Mouse (Mus musculus) hindbrain, postnatal 0 days (tissue): ENCODE results near the gene Cog6. TPM values are rescaled to one million over a fixed set of nuclear protein-coding genes. Genes with fewer than 3 reads are reported as not detected.

ENCODE experiments used
- ATAC-seq: fragments of 200-750 bp; cut with Nextera tagmentation; 2 replicates; pipeline ENCODE4 v1.8.0; 2017; ENCODE audit warnings: mild to moderate bottlenecking, moderate TSS enrichment, moderate library complexity
- DNase-seq: peaks from one replicate; pipeline ENCODE4 v3.0.0-alpha.2; 2015; ENCODE audit warnings: low spot score
- H3K27ac ChIP-seq: fragments of 300-500 bp; sonication (generic); 2 replicates; pipeline ENCODE4 v1.5.1; 2014; ENCODE audit warnings: mild to moderate bottlenecking
- H3K27me3 ChIP-seq: fragments of 300-500 bp; sonication (generic); 2 replicates; pipeline ENCODE4 v1.6.1; 2014; ENCODE audit warnings: low read length, mixed read lengths; ENCODE audit not compliant: insufficient read depth
- H3K36me3 ChIP-seq: fragments of 300-500 bp; sonication (generic); 2 replicates; pipeline ENCODE4 v1.6.1; 2014; ENCODE audit warnings: low read length, mixed read lengths; ENCODE audit not compliant: insufficient read depth
- H3K4me1 ChIP-seq: fragments of 300-500 bp; sonication (generic); 2 replicates; pipeline ENCODE4 v1.6.1; 2014; ENCODE audit warnings: antibody characterized with exemption, low read length, mixed read lengths; ENCODE audit not compliant: insufficient read depth
- H3K4me2 ChIP-seq: fragments of 300-500 bp; sonication (generic); 2 replicates; pipeline ENCODE4 v1.6.1; 2014; ENCODE audit warnings: low read depth, mild to moderate bottlenecking, low read length, moderate library complexity, mixed read lengths
- H3K4me3 ChIP-seq: fragments of 300-500 bp; sonication (generic); 2 replicates; pipeline ENCODE4 v1.5.1; 2014; ENCODE audit warnings: low read length
- H3K9ac ChIP-seq: fragments of 300-500 bp; sonication (generic); replicated peaks from 2 replicates; pipeline ENCODE4 v1.6.1; 2014; ENCODE audit warnings: mild to moderate bottlenecking, low read length, moderate library complexity, mixed read lengths
- H3K9me3 ChIP-seq: fragments of 300-500 bp; sonication (generic); 2 replicates; pipeline ENCODE4 v1.6.1; 2016; ENCODE audit warnings: low read length, mixed read lengths
- CTCF ChIP-seq: IDR thresholded peaks from 2 replicates; pipeline ENCODE4 v1.5.1; 2016; ENCODE audit warnings: antibody characterized with exemption, control low read depth, low read depth
- WGBS: fragments of 180-500 bp; shearing (Covaris S2); extraction: QIAGEN DNeasy Blood & Tissue Kit; methylation state at CpG from one replicate; pipeline ENCODE4 v1.1.7; 2014; 5-methylcytosine and 5-hydroxymethylcytosine counted together
- polyA plus RNA-seq: library from polyadenylated mRNA; unstranded; fragments of >200 nt; fragmentation: Nextera tagmentation; extraction: Ambion mirVana; gene quantifications from 2 replicates; pipeline ENCODE4 v1.2.1, GENCODE M21; 2015
- total RNA-seq: library from RNA; depleted of rRNA; stranded (reverse); fragments of >200 nt; gene quantifications from 2 replicates; pipeline ENCODE4 v1.2.3, GENCODE M21; 2014

Gene Cog6
- total and polyA plus RNA-seq, 2 experiments from 2014 or later, result 24.8 to 28.0 TPM

DNA sequence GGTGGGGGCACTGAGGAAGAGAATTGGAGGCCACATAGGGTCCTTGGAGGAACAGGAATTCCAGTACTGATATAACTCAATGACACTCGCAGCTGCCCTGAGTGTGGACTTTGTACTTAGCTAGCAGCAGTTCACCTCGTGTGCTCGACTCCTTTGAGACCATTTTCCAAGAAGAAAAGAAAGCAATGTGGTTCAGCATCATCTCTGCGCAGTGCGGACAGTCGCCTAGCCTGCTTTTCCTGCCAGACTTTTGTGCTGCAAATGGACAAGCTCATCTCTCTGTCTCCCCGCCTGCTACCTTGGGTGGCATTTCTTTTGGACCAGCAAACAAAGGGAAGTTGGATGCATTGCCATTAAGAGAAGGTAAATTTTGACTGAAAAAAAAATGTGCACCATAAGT is 52.8 kb downstream of the Cog6 start:
- DNase-seq (no peak), ATAC-seq (no peak)
- WGBS, result 67% methylated on average over 7 of the region's 7 CpGs
- Histone ChIP-seq H3K9ac (no peak overlapping the region), H3K27me3 (no peaks in the 10 kb centered on the region), H3K4me2 (no peak overlapping the region), H3K36me3 (no peaks in the 10 kb centered on the region), H3K4me1 (no peaks in the 10 kb centered on the region), H3K27ac (no peak overlapping the region), H3K4me3 (no peak overlapping the region), H3K9me3 (no peaks in the 10 kb centered on the region)
- no peak for TF ChIP-seq CTCF

GRCm38 (mm10) chr3:52963441-52963840 is 53.6 kb downstream of the Cog6 start:
- H3K36me3 ChIP-seq, result no peaks in the 10 kb centered on the region
- no peak for DNase-seq
- H3K9me3 ChIP-seq, result no peaks in the 10 kb centered on the region
- no peaks in the 10 kb centered on the region for H3K27me3 ChIP-seq
- H3K4me2 ChIP-seq, result no peak overlapping the region
- H3K4me3 ChIP-seq, result no peak overlapping the region
- no peak for TF ChIP-seq CTCF
- no peak overlapping the region for H3K9ac ChIP-seq
- WGBS, result 43% methylated on average over 8 of the region's 8 CpGs
- no peak for ATAC-seq
- no peak overlapping the region for H3K27ac ChIP-seq
- H3K4me1 ChIP-seq, result no peaks in the 10 kb centered on the region

DNA sequence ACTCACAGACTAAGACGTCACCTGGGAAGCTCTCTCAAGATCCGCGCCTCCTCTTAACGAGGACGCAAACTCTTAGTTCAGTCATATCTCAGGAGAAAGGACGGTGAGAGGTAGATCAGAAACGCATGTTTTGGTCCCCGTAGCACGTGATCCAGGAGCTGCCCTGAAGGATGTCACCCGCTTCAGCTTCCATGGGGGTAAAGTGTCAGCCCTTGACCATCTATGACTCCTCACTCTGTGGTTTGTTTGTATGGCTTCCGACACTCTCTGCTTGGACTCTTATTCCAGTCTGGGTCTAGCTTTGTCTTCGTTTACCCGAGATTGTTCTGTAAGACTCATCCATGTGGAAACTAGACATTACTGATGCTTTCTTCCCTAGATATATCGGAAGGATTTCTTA is 54.6 kb downstream of the Cog6 start:
- H3K9ac ChIP-seq, result no peak overlapping the region
- H3K27me3 ChIP-seq, result no peaks in the 10 kb centered on the region
- no peak overlapping the region for H3K27ac ChIP-seq
- H3K4me3 ChIP-seq, result no peak overlapping the region
- H3K36me3 ChIP-seq, result no peaks in the 10 kb centered on the region
- no peaks in the 10 kb centered on the region for H3K4me1 ChIP-seq
- DNase-seq (no peak), ATAC-seq (no peak)
- no peak for TF ChIP-seq CTCF
- WGBS, result 96% methylated on average over 14 of the region's 14 CpGs
- H3K9me3 ChIP-seq, result no peaks in the 10 kb centered on the region
- H3K4me2 ChIP-seq, result no peak overlapping the region

DNA sequence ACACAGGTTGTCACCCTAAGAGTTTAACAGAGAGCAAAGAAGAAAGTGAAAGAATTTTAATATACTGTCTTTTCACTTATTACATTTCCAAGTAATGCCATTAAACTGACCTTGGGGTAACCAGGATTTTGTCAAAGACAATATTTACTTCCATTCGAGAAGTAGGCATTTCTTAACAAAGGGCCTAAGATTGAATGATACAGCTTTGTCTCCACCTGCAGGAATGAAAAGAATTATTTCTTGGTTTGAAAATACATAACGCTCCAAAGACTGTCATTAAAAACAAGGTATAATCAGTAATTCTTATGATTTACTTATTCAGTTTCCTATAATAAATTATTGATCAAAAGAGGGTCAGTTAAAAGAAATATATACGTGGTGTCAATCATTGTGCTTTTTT is 55.4 kb downstream of the Cog6 start:
- WGBS, result 71% methylated on average over 3 of the region's 3 CpGs
- H3K27ac ChIP-seq, result no peak overlapping the region
- DNase-seq, result peak; percentile 57
- H3K27me3 ChIP-seq, result no peaks in the 10 kb centered on the region
- TF ChIP-seq CTCF, result peak; percentile 40
- no peak overlapping the region for H3K4me2 ChIP-seq
- H3K36me3 ChIP-seq, result no peaks in the 10 kb centered on the region
- H3K4me1 ChIP-seq, result no peaks in the 10 kb centered on the region
- no peak overlapping the region for H3K4me3 ChIP-seq
- no peak overlapping the region for H3K9ac ChIP-seq
- H3K9me3 ChIP-seq, result no peaks in the 10 kb centered on the region
- no peak for ATAC-seq

- Histone ChIP-seq H3K4me3 (no peak overlapping the region), H3K9ac (no peak overlapping the region)
- WGBS, result 96% methylated on average over 13 of the region's 13 CpGs
Observed at GRCm38 (mm10) chr3:52960951-52961350, 56.1 kb downstream of the Cog6 start.

DNA sequence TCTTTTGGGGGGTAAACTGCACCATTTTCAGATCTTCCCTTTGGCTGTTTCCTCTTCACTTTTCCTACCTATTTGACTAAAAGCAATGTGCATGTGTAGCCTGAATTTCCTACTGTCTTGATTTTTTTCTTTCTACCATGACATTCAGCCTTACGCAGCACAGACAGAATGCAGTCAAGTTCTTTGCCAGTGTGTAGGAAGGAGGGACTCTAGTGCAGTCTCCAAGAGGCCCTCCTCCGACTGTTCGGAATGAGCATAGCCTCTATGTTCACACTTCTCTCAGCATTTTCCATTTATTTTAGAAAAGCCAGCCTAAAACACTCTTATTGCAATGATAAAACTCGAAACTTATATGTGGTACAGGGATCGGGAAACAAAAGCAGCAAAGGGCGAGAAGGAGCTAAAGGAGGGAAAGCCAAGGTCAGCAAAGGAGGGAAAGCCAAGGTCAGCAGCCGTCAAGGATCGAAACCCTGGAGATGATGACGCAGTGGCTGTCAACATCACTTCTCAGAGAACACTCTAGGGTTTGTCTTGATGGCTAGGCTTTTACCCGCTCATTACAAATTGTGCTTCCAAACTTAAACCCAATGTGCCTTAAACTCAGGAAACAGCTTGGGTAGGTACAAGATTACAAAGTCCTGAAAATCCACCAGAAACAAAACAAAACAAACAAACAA is 58.5 kb downstream of the Cog6 start:
- no peak overlapping the region for H3K4me3 ChIP-seq
- 89% methylated on average over 10 of the region's 10 CpGs for WGBS
- no peak for TF ChIP-seq CTCF
- ATAC-seq (no peak), DNase-seq (no peak)
- H3K27me3 ChIP-seq, result no peaks in the 10 kb centered on the region
- H3K36me3 ChIP-seq, result no peaks in the 10 kb centered on the region
- no peaks in the 10 kb centered on the region for H3K4me1 ChIP-seq
- no peak overlapping the region for H3K4me2 ChIP-seq
- H3K9me3 ChIP-seq, result no peaks in the 10 kb centered on the region
- H3K27ac ChIP-seq, result no peak overlapping the region
- no peak overlapping the region for H3K9ac ChIP-seq

More at GRCm38 (mm10) chr3:52960951-52961350, 56.1 kb downstream of the Cog6 start:
- Histone ChIP-seq H3K27ac (no peak overlapping the region), H3K9me3 (no peaks in the 10 kb centered on the region), H3K36me3 (no peaks in the 10 kb centered on the region), H3K4me1 (no peaks in the 10 kb centered on the region), H3K27me3 (no peaks in the 10 kb centered on the region), H3K4me2 (no peak overlapping the region)
- TF ChIP-seq CTCF, result no peak
- ATAC-seq (no peak), DNase-seq (no peak)

- WGBS, result 63% methylated on average over 7 of the region's 7 CpGs
Observed at GRCm38 (mm10) chr3:52957861-52958260, 59.2 kb downstream of the Cog6 start.

More at GRCm38 (mm10) chr3:52957861-52958260, 59.2 kb downstream of the Cog6 start:
- no peak for ATAC-seq
- no peaks in the 10 kb centered on the region for H3K27me3 ChIP-seq
- no peak overlapping the region for H3K27ac ChIP-seq
- TF ChIP-seq CTCF, result no peak
- no peak overlapping the region for H3K4me3 ChIP-seq
- H3K36me3 ChIP-seq, result no peaks in the 10 kb centered on the region
- H3K4me2 ChIP-seq, result no peak overlapping the region
- no peak overlapping the region for H3K9ac ChIP-seq
- no peaks in the 10 kb centered on the region for H3K9me3 ChIP-seq
- DNase-seq, result peak; percentile 20
- no peaks in the 10 kb centered on the region for H3K4me1 ChIP-seq
